Mouse (Mus musculus): Measurements from ENCODE around the gene 4930415O20Rik.
"Not testable (repeated sequence)": the region's sequence is repeated elsewhere in the genome, so short reads cannot be mapped to it uniquely, and the experiment has no call there.

4930415O20Rik gene

DNA sequence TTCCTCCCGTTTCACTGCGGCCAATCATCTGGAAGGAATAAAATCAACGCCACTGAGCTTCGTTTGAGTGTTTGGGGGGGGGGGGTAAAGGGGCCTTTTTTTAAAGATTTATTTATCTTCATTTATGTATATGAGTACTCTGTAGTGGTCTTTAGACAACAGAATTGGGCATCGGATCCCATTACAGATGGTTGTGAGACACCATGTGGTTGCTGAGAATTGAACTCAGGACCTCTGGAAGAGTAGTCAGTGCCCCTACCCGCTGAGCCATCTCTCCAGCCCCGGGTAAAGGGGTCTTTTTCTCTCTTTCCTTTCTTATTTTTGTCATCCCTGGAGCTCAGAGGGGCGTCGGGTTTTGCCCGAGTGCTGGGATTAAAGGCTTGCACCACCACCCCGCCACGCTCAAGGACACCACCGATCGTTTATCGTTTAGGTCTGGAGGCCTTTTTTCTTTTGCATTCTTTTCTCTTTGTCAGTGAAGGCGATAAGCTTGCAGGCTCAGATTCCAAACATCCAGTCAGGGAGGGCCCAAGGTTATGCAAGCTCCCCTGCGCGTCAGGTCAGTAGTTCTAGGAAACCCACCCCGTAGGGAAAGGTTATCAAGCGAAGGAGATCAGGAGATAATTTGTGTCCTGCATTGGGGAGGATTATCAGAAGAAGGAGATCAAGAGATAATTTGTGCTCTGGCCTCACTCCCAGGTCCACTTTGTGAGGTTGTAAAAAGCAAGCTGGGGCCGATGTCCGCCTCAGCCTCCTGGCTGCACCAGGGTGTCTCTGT is 2.4 kb upstream of the 4930415O20Rik start:
- no peak for DNase-seq (ENCODE audit: low read depth, low spot score)

DNA sequence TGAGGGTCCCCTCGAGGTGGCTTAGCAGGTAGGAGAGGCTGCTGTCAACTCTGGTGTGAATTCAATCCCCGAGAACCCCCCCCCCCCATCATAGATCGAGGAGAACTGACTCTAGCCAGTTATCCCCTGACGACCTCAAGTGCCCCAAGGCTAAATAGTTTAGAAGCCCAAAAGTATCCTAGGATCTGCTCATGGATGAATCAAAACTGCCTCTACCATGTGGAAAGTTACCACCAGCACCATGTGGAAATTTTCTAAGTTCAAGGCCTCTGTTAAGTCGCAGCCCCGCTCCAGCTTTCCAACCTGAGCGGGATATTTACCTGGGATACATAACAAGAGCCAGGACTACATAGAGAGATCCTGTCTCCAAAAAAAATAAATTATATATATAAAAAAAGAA is 1.6 kb upstream of the 4930415O20Rik start:
- DNase-seq (ENCODE audit: low read depth, low spot score) = no peak

DNA sequence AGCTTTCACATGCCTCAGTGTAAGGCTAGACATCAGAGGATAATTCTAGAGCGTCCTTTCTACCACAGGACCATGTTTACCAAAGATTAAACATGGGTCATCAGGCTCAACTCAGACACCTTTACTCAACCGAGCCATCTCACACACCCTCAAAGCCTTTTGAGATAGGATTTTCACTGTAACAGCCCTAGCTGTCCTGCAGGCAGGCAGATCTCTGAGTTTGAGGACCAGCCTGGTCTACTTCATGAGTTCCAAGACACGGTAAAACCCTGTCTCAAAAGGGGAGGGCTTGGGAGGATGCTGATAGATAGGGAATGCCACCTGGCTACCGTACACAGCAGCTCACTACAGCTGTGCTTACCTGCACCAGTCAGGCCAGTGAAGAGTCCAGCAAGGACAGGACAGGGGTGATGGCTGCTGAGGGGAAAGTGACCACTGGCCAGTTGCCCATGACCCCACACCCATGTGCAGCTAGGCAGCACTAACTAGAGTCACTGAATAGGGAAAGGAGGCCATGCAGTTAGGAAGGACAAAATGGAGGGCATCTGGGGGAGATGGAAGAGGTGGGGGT is 924 bp upstream of the 4930415O20Rik start:
- DNase-seq (ENCODE audit: low read depth, low spot score) = no peak

- no peak for DNase-seq (ENCODE audit: low read depth, low spot score)
These were observed 2.5 kb downstream of the 4930415O20Rik start for GRCm38 (mm10) chr15:98573293-98573692.

DNA sequence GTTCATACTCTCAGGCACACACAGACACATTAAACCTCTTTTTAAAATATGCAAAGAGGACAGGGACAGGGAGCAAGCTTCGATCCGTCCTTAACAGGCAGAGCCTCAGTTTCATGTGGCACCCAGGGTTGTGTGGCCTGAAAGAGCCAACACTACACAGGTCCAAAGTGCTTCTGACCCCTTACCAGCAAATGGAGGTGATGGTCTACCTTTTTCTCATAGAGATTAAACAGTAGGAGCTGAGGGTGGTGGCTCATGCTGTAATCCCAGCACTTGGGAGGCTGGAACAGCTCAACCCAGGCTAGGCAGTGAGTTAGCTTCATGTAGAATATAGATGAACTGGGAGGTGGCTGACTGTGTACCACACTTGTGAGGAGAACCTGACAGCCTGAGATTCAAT is 8.5 kb downstream of the 4930415O20Rik start:
- DNase-seq (ENCODE audit: low read depth, low spot score) = no peak

GRCm38 (mm10) chr15:98579795-98580464 is 9.1 kb downstream of the 4930415O20Rik start:
- peak; percentile 87 for DNase-seq (ENCODE audit: low read depth, low spot score)

GRCm38 (mm10) chr15:98582410-98582809 is 11.6 kb downstream of the 4930415O20Rik start:
- DNase-seq (ENCODE audit: low read depth, low spot score) = no peak

- no peak for DNase-seq (ENCODE audit: low read depth, low spot score)
These were observed 12.2 kb downstream of the 4930415O20Rik start for GRCm38 (mm10) chr15:98582996-98583395.

GRCm38 (mm10) chr15:98585421-98585820 is 14.6 kb downstream of the 4930415O20Rik start:
- DNase-seq (ENCODE audit: low read depth, low spot score) = no peak

DNA sequence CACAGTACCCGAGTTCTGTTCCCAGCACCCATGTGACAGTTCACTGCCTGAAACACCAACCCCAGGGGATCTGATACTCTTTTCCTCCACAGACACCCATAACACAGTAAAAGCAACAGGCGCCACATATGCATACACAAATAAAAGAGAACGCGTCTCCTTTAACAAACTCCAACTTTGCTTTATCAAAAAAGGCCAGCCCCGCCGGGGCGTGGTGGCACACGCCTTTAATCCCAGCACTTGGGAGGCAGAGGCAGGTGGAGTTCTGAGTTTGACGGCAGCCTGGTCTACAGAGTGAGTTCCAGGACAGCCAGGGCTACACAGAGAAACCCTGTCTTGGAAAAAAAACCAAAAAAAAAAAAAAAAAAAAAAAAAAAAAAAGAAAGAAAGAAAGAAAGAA is 15.3 kb downstream of the 4930415O20Rik start:
- DNase-seq (ENCODE audit: low read depth, low spot score) = not testable (repeated sequence)

DNA sequence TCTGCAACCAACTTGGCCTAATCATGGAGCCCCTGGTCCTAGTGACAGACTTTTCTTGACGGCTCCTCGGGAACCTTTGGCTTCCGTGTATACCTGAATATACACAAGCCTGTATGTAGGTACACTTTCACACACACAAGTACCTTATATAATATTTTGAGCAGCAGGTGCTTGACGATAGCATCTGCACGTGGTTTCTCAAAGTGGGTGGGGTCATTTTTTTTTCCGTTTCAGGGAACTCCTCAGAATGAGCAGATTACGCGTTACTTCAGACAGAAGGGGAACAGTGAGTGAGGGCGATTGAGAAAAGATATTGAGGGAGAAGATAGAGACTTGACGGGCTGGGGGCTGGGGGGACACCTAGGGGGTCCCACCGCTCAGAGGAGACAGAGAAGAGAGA is 16.9 kb downstream of the 4930415O20Rik start:
- no peak for DNase-seq (ENCODE audit: low read depth, low spot score)

GRCm38 (mm10) chr15:98589640-98590336 is 19.0 kb downstream of the 4930415O20Rik start:
- no peak for DNase-seq (ENCODE audit: low read depth, low spot score)

DNA sequence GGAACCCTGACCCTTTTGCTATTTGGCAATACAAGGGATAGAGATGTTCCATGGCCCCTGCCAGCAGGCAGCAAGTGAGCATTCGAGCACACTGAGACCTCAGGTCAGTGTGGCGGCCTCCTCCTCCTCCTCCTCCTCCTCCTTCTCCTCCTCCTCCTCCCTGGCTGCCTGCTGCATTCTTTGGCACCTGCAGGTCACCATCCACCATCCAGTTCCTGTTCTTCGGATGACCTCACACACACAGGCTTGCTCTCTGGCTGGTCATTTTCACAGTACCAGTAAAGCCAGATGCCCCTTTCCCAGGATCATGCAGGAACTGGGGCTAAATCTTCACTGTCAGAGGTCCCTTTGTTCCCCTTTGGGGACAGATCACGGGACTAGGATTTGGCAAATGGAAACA is 20.6 kb downstream of the 4930415O20Rik start:
- DNase-seq (ENCODE audit: low read depth, low spot score) = no peak

DNA sequence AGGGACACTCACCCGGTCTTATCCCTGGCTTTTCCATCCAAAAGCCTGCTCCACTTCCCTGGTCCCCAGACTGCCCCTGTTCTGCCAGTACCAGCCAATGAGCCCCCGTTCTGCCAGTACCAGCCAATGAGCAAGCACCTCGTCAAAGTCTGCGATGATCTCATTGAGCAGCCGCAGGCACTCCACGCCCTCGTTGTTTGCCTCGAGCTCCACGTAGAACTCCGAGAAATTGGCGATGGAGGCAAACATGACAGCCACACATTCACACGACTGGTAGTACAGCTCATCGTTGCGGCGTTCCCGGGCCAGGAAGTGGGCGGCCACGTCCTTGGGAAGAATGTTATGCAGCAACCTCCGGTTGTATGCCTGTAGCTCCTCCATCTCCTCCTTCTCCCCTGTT is 23.4 kb downstream of the 4930415O20Rik start:
- no peak for DNase-seq (ENCODE audit: low read depth, low spot score)

- DNase-seq (ENCODE audit: low read depth, low spot score) = no peak
These were observed 24.2 kb downstream of the 4930415O20Rik start for GRCm38 (mm10) chr15:98595049-98595448.

GRCm38 (mm10) chr15:98596609-98597008 is 25.8 kb downstream of the 4930415O20Rik start:
- DNase-seq (ENCODE audit: low read depth, low spot score) = no peak

DNA sequence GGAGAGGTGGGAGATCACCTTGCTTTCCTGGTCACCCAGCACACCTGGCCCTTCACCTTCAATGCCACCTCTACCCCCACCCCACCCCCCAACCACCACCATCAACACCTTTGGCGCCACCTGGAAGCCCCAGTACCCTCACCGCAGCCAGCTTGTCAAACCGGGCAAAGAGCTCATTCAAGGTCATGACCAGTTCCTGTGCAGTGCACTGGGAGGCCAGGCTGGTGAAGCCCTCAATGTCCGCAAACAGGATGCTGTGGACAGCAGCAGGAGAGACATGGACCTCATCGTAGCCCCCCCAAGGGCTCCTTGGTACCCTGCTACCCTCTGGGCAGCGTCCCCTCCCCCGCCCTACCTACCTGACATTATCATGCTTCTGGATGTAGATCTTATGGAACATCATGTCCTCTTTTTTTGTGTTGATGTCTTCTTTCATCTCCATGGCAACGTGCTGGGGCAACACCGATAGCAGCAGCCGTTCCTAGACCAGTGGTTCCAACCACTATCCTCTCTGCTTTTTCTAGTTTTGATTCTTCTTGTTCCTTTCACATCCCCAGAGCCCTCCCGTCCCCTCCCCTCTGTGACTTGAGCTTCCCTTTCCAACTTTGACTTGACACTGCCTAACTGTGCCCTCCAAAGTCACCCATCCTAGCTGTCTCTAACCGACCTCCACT is 29.4 kb downstream of the 4930415O20Rik start:
- no peak for DNase-seq (ENCODE audit: low read depth, low spot score)

DNA sequence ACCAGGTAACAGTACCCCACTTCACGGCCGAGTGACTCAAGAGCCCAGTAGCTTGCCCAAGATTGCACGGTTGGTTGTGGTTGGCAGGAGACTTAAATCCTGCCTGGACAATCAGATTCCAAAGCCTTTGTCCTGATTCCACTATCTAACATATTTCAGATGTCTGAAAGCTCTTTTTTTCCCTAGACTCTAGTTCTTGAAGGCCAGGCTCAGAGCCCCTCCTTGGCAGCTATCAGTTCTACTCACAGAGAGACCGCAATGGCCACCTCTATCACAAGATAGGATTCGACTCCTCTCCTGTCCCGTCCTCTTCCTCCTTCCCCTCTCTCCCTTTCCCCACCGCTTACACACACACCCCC is 31.0 kb downstream of the 4930415O20Rik start:
- DNase-seq (ENCODE audit: low read depth, low spot score) = no peak

DNA sequence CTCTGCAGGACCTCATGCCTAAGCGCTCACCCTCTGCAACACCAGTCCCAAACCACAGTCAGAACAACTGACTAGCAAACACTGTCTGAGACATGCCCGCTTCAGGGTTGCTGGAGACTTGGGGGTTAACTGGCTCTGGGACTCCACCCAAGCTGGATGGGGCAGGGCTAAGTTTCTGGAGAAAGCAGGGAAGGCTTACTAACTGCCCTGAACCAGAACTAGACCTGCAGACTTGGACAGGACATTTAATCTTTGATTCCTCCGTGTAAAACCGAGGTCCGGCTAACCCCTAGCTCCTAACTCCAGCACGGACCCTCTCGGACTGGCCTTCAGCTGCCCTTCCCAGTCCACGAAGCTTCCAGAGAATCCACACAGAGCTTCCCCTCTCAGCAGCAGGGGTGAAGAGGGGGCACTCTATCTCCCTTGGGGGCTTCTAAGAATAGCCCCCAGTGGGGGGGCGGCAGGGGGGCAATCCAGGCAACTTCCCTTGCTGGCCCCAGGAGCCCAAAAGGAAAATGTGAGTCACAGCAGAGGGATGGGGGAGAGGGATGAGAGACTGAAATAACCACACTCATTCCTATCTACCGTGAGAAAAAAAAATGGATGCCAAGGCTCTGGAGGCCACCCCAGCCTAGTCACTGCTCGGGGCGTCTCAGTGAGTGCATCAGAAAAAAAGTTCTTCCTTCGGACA is 31.5 kb downstream of the 4930415O20Rik start:
- no peak for DNase-seq (ENCODE audit: low read depth, low spot score)

GRCm38 (mm10) chr15:98602921-98603458 is 32.2 kb downstream of the 4930415O20Rik start:
- no peak for DNase-seq (ENCODE audit: low read depth, low spot score)

DNA sequence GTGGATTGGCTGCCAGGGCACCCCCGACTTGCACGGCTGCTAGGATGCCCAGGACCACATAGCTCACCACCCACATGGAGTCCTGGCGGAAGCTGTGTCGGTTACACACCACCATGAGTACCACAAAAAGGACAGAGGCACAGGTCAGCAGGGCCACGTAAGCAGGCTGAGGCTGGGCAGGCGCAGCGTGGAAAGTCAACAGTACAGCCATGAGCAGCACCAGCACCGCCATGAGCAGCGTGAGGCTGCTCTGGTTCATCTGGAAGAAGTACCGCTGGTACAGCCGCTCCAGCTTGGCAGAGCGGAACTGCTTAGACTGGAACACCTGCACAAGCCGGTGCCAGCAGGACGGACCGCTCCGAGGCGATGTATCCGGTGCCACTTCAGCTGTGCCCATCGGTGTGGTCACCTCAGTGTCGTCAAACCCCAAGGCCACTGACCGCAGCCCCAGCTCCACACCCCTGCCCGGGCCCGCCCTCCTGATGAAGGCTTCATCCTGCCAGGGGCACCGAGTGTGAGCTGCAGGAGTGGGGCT is 33.3 kb downstream of the 4930415O20Rik start:
- no peak for DNase-seq (ENCODE audit: low read depth, low spot score)
